ENCODE assay signal across 8 mouse cellular contexts in genomic region chr1:55192015-55192414, GRCm38 (mm10). TPM values are rescaled to one million over a fixed set of nuclear protein-coding genes. Genes with fewer than 3 reads are reported as not detected.
DNase-seq lines count a peak whose midpoint lies in the region; ATAC-seq and TF ChIP-seq lines count a peak whose summit lies in the region.

No protein-coding gene starts in this region.

- no peak overlapping the region for H3K9ac ChIP-seq in kidney, embryonic 14.5 days (ENCODE audit: low read depth, low read length)
- peak overlapping the region; percentile 20; the same call in 1 of the 2 replicates for H3K9ac ChIP-seq in embryonic facial prominence, embryonic 11.5 days (replicated peaks; ENCODE audit: low read length)
- peak overlapping the region; percentile 23; the same call in 1 of the 2 replicates for H3K9ac ChIP-seq in intestine, postnatal 0 days (ENCODE audit: low read depth, low read length)
- H3K9ac ChIP-seq in neural tube, embryonic 15.5 days (replicated peaks): no peak overlapping the region

- no peak for DNase-seq in kidney, adult 18-20 months
- no peak for DNase-seq in embryonic facial prominence, embryonic 11.5 days (ENCODE audit: low spot score)
- DNase-seq in thymus, adult 18-20 months: no peak
- no peak for DNase-seq in left cerebral cortex, adult 11 months (ENCODE audit: low spot score)

- no peak for TF ChIP-seq CTCF in intestine, postnatal 0 days (IDR thresholded peaks at IDR 0.05; ENCODE audit: low read depth)

- H3K4me2 ChIP-seq in kidney, embryonic 14.5 days (replicated peaks; ENCODE audit: low read depth, low read length): no peak overlapping the region; the same call in 1 of the 2 replicates
- H3K4me2 ChIP-seq in embryonic facial prominence, embryonic 11.5 days (ENCODE audit: low read depth, low read length): peak overlapping the region; percentile 32
- H3K4me2 ChIP-seq in intestine, postnatal 0 days (replicated peaks; ENCODE audit: low read depth): peak overlapping the region; percentile 64
- peak overlapping the region; percentile 49 for H3K4me2 ChIP-seq in neural tube, embryonic 15.5 days

- no peaks in the 10 kb centered on the region for H3K4me1 ChIP-seq in kidney, embryonic 14.5 days (ENCODE audit: control insufficient read depth, insufficient read depth, low read length)
- H3K4me1 ChIP-seq in embryonic facial prominence, embryonic 11.5 days (ENCODE audit: control insufficient read depth, insufficient read depth, low read length): no peaks in the 10 kb centered on the region
- no peaks in the 10 kb centered on the region; the same call in 1 of the 2 replicates for H3K4me1 ChIP-seq in intestine, postnatal 0 days (replicated peaks; ENCODE audit: control insufficient read depth, insufficient read depth, low read length)
- peaks cover 9% of the 10 kb centered on the region; the same call in 1 of the 2 replicates for H3K4me1 ChIP-seq in neural tube, embryonic 15.5 days

- H3K4me3 ChIP-seq in kidney, embryonic 14.5 days (ENCODE audit: low read length): no peak overlapping the region; the same call in 1 of the 2 replicates
- H3K4me3 ChIP-seq in embryonic facial prominence, embryonic 11.5 days (ENCODE audit: low read depth, low read length): peak overlapping the region; percentile 20; the same call in 1 of the 2 replicates
- H3K4me3 ChIP-seq in intestine, postnatal 0 days (ENCODE audit: low read depth, low read length): peak overlapping the region; percentile 18; the same call in 1 of the 2 replicates
- peak overlapping the region; percentile 26 for H3K4me3 ChIP-seq in neural tube, embryonic 15.5 days (replicated peaks)

- H3K27ac ChIP-seq in kidney, embryonic 14.5 days (ENCODE audit: low read depth, low read length): no peak overlapping the region
- H3K27ac ChIP-seq in embryonic facial prominence, embryonic 11.5 days (replicated peaks; ENCODE audit: low read depth, low read length): peak overlapping the region; percentile 49; the same call in 1 of the 2 replicates
- H3K27ac ChIP-seq in intestine, postnatal 0 days (ENCODE audit: low read depth, low read length): 0 out of 2 replicates have a peak overlapping the region, but pooled peaks have one; percentile 24
- 0 out of 2 replicates have a peak overlapping the region, but pooled peaks have one; percentile 29 for H3K27ac ChIP-seq in neural tube, embryonic 15.5 days (replicated peaks)

- H3K9me3 ChIP-seq in kidney, embryonic 14.5 days (ENCODE audit: control insufficient read depth, low read length): no peaks in the 10 kb centered on the region
- H3K9me3 ChIP-seq in embryonic facial prominence, embryonic 11.5 days (replicated peaks; ENCODE audit: control insufficient read depth, low read length): no peaks in the 10 kb centered on the region
- no peaks in the 10 kb centered on the region for H3K9me3 ChIP-seq in intestine, postnatal 0 days (ENCODE audit: control insufficient read depth)
- H3K9me3 ChIP-seq in neural tube, embryonic 15.5 days (replicated peaks): no peaks in the 10 kb centered on the region

- H3K36me3 ChIP-seq in kidney, embryonic 14.5 days (ENCODE audit: control insufficient read depth, insufficient read depth, low read length): no peaks in the 10 kb centered on the region
- no peaks in the 10 kb centered on the region for H3K36me3 ChIP-seq in embryonic facial prominence, embryonic 11.5 days (replicated peaks; ENCODE audit: control insufficient read depth, insufficient read depth, low read depth, low read length)
- H3K36me3 ChIP-seq in intestine, postnatal 0 days (ENCODE audit: control insufficient read depth, insufficient read depth): no peaks in the 10 kb centered on the region
- no peaks in the 10 kb centered on the region for H3K36me3 ChIP-seq in neural tube, embryonic 15.5 days

- 25% methylated on average over 8 of the region's 8 CpGs for WGBS in kidney, embryonic 14.5 days
- WGBS in embryonic facial prominence, embryonic 11.5 days: 12% methylated on average over 8 of the region's 8 CpGs
- WGBS in intestine, postnatal 0 days: 8% methylated on average over 8 of the region's 8 CpGs
- 29% methylated on average over 8 of the region's 8 CpGs for WGBS in neural tube, embryonic 15.5 days

- H3K27me3 ChIP-seq in kidney, embryonic 14.5 days (ENCODE audit: control insufficient read depth, insufficient read depth, low read length): no peaks in the 10 kb centered on the region
- no peaks in the 10 kb centered on the region for H3K27me3 ChIP-seq in embryonic facial prominence, embryonic 11.5 days (ENCODE audit: control insufficient read depth, insufficient read depth, low read length)
- H3K27me3 ChIP-seq in intestine, postnatal 0 days (replicated peaks; ENCODE audit: control insufficient read depth, insufficient read depth, low read length): no peaks in the 10 kb centered on the region
- H3K27me3 ChIP-seq in neural tube, embryonic 15.5 days (replicated peaks): no peaks in the 10 kb centered on the region

- ATAC-seq in kidney, embryonic 14.5 days (ENCODE audit: low FRiP score, low TSS enrichment): peak; percentile 59
- ATAC-seq in embryonic facial prominence, embryonic 11.5 days (replicated peaks; ENCODE audit: insufficient number of reproducible peaks, low FRiP score, low TSS enrichment, low read depth): peak; percentile 19; the same call in 1 of the 2 replicates
- ATAC-seq in intestine, postnatal 0 days: peak; percentile 36; the same call in 1 of the 2 replicates
- ATAC-seq in neural tube, embryonic 15.5 days (ENCODE audit: low FRiP score): peak; percentile 75; the same call in 1 of the 2 replicates
- ATAC-seq in activated CD4-positive, CD25-positive, alpha-beta regulatory T cell, adult 4 months: no peak

RNA-seq across cellular contexts. Expression of gene Rftn2, which starts 34.6 kb away (rescaled TPM):
- polyA plus RNA-seq in kidney, embryonic 14.5 days (2014; fragmentation: Nextera tagmentation; extraction: Ambion mirVana): 4.8 and 6.6 TPM in 2 replicates
- polyA plus RNA-seq in embryonic facial prominence, embryonic 11.5 days (2014; fragmentation: Nextera tagmentation; extraction: Ambion mirVana): 20.1 and 20.5 TPM in 2 replicates
- 2.8 and 3.4 TPM in 2 replicates for polyA plus RNA-seq in intestine, postnatal 0 days (2015; fragmentation: Nextera tagmentation; extraction: Ambion mirVana)
- polyA plus RNA-seq in neural tube, embryonic 15.5 days (2015; fragmentation: Nextera tagmentation; extraction: Ambion mirVana): 9.7 and 9.9 TPM in 2 replicates
- polyA plus RNA-seq in activated CD4-positive, CD25-positive, alpha-beta regulatory T cell, adult 4 months (2017; shearing (Covaris generic)): 1 to 10 TPM; 2.8 to 3.5 TPM

RNA-seq across cellular contexts. Expression of gene Mars2, which starts 45.0 kb away (rescaled TPM):
- polyA plus RNA-seq in kidney, embryonic 14.5 days (2014; fragmentation: Nextera tagmentation; extraction: Ambion mirVana): 2.1 and 2.4 TPM in 2 replicates
- 2.4 and 2.8 TPM in 2 replicates for polyA plus RNA-seq in embryonic facial prominence, embryonic 11.5 days (2014; fragmentation: Nextera tagmentation; extraction: Ambion mirVana)
- polyA plus RNA-seq in intestine, postnatal 0 days (2015; fragmentation: Nextera tagmentation; extraction: Ambion mirVana): 1.7 and 1.9 TPM in 2 replicates
- polyA plus RNA-seq in neural tube, embryonic 15.5 days (2015; fragmentation: Nextera tagmentation; extraction: Ambion mirVana): 2.4 and 2.5 TPM in 2 replicates
- 1 to 10 TPM; 2.6 to 2.7 TPM for polyA plus RNA-seq in activated CD4-positive, CD25-positive, alpha-beta regulatory T cell, adult 4 months (2017; shearing (Covaris generic))

Comparison
In these comparisons a context has a peak if more than half of its experiments do, and no peak if none do; other contexts are left out.
1. H3K9ac ChIP-seq: peak in embryonic facial prominence, embryonic 11.5 days (single experiment) and intestine, postnatal 0 days (single experiment); none in kidney, embryonic 14.5 days (single experiment) and neural tube, embryonic 15.5 days (single experiment).